Comparison of ENCODE assay signal across 21 mouse cellular contexts in genomic region chr2:115969201-115969600, GRCm38 (mm10).
"Had no signal": no experiment of that assay in that cellular context is flagged by ENCODE, and none has a peak within 500 bp of the region (broad histone marks: within the 10 kb centered on the region; RNA-seq: fewer than 3 reads in every experiment).

No protein-coding gene starts in this region.

- DNase-seq: gastrocnemius, postnatal 14 days; gastrocnemius, postnatal 36 days; heart, adult 18-20 months; heart, postnatal 14 days; heart, postnatal 36 days; kidney, adult 11 months; kidney, adult 8-10 months; kidney, postnatal 10 days; kidney, postnatal 36 days; layer of hippocampus, adult 9-11 months; layer of hippocampus, postnatal 36 days; liver; liver, embryonic 13.5 days had no signal

- H3K27ac ChIP-seq: heart, embryonic 13.5 days; heart, embryonic 15.5 days; hindbrain, embryonic 13.5 days; hindbrain, postnatal 0 days; limb, embryonic 10.5 days; limb, embryonic 12.5 days; liver, embryonic 13.5 days; liver, embryonic 15.5 days had no signal

- H3K4me1 ChIP-seq: limb, embryonic 10.5 days; limb, embryonic 12.5 days; liver, embryonic 13.5 days; liver, embryonic 15.5 days had no signal

- H3K27me3 ChIP-seq: heart, embryonic 13.5 days; heart, embryonic 15.5 days; hindbrain, embryonic 13.5 days; hindbrain, embryonic 15.5 days; limb, embryonic 12.5 days; liver, embryonic 13.5 days; liver, embryonic 15.5 days had no signal

- H3K4me3 ChIP-seq: heart, embryonic 13.5 days; heart, embryonic 15.5 days; hindbrain, embryonic 13.5 days; hindbrain, embryonic 15.5 days; limb, embryonic 10.5 days; limb, embryonic 12.5 days; liver, embryonic 13.5 days; liver, embryonic 15.5 days had no signal

- H3K9me3 ChIP-seq: heart, embryonic 13.5 days; heart, embryonic 15.5 days; hindbrain, embryonic 13.5 days; hindbrain, embryonic 15.5 days; limb, embryonic 10.5 days; limb, embryonic 12.5 days; liver, embryonic 13.5 days; liver, embryonic 15.5 days had no signal

- H3K36me3 ChIP-seq: heart, embryonic 15.5 days; hindbrain, embryonic 13.5 days; hindbrain, embryonic 15.5 days; limb, embryonic 12.5 days; liver, embryonic 13.5 days; liver, embryonic 15.5 days had no signal
